Mouse (Mus musculus): ENCODE results near the gene Chrng. TPM values are rescaled to one million over a fixed set of nuclear protein-coding genes. Genes with fewer than 3 reads are reported as not detected.

Chrng gene
- total RNA-seq, 2 experiments from 2014 or later: not detected

GRCm38 (mm10) chr1:87245929-87246815, 41.7 kb downstream of the Chrng start:
- peak; percentile 87 for ATAC-seq (replicated peaks; ENCODE audit: low FRiP score, low TSS enrichment, poor library complexity, severe bottlenecking)

GRCm38 (mm10) chr1:87252040-87252609, 47.7 kb downstream of the Chrng start:
- peak; percentile 97 for ATAC-seq (replicated peaks; ENCODE audit: low FRiP score, low TSS enrichment, poor library complexity, severe bottlenecking)

GRCm38 (mm10) chr1:87255173-87255572, 50.7 kb downstream of the Chrng start:
- ATAC-seq (replicated peaks; ENCODE audit: low FRiP score, low TSS enrichment, poor library complexity, severe bottlenecking): no peak

GRCm38 (mm10) chr1:87257691-87258090, 53.2 kb downstream of the Chrng start:
- no peak for ATAC-seq (replicated peaks; ENCODE audit: low FRiP score, low TSS enrichment, poor library complexity, severe bottlenecking)

- no peak for ATAC-seq (replicated peaks; ENCODE audit: low FRiP score, low TSS enrichment, poor library complexity, severe bottlenecking)
Measured at GRCm38 (mm10) chr1:87258484-87258883, 54.0 kb downstream of the Chrng start.

GRCm38 (mm10) chr1:87259316-87259715, 54.9 kb downstream of the Chrng start:
- ATAC-seq (replicated peaks; ENCODE audit: low FRiP score, low TSS enrichment, poor library complexity, severe bottlenecking): no peak

Other genes starting within 250 kb of the Chrng start
- gene Alppl2, start 114.7 kb upstream of the Chrng start, total RNA-seq (2014; fragmentation: Nextera tagmentation): not detected in 2 replicates
- not detected in 2 replicates for gene Alppl2, start 114.7 kb upstream of the Chrng start, total RNA-seq (2017)
- gene Alpi, start 103.1 kb upstream of the Chrng start, total RNA-seq (2014; fragmentation: Nextera tagmentation): not detected in 2 replicates
- not detected in 2 replicates for gene Alpi, start 103.1 kb upstream of the Chrng start, total RNA-seq (2017)
- gene Akp3, start 79.7 kb upstream of the Chrng start, total RNA-seq (2014; fragmentation: Nextera tagmentation): not detected in 2 replicates
- gene Akp3, start 79.7 kb upstream of the Chrng start, total RNA-seq (2017): not detected in 2 replicates
- not detected in 2 replicates for gene Ecel1, start 48.1 kb upstream of the Chrng start, total RNA-seq (2014; fragmentation: Nextera tagmentation)
- gene Ecel1, start 48.1 kb upstream of the Chrng start, total RNA-seq (2017): not detected in 2 replicates
- not detected in 2 replicates for gene Prss56, start 21.3 kb upstream of the Chrng start, total RNA-seq (2014; fragmentation: Nextera tagmentation)
- gene Prss56, start 21.3 kb upstream of the Chrng start, total RNA-seq (2017): not detected in 2 replicates
- gene Chrnd, start 14.1 kb upstream of the Chrng start, total RNA-seq (2014; fragmentation: Nextera tagmentation): not detected in 2 replicates
- not detected in 2 replicates for gene Chrnd, start 14.1 kb upstream of the Chrng start, total RNA-seq (2017)
- 104 and 149 TPM in 2 replicates for gene Eif4e2, start 9.3 kb downstream of the Chrng start, total RNA-seq (2014; fragmentation: Nextera tagmentation)
- gene Eif4e2, start 9.3 kb downstream of the Chrng start, total RNA-seq (2017): 241 and 258 TPM in 2 replicates
- not detected in 2 replicates for gene Efhd1, start 59.7 kb downstream of the Chrng start, total RNA-seq (2014; fragmentation: Nextera tagmentation)
- gene Efhd1, start 59.7 kb downstream of the Chrng start, total RNA-seq (2017): not detected in 2 replicates
- 85.0 and 91.4 TPM in 2 replicates for gene Gigyf2, start 122.3 kb downstream of the Chrng start, total RNA-seq (2014; fragmentation: Nextera tagmentation)
- gene Gigyf2, start 122.3 kb downstream of the Chrng start, total RNA-seq (2017): 133 and 148 TPM in 2 replicates
- gene Kcnj13, start 190.1 kb downstream of the Chrng start, total RNA-seq (2014; fragmentation: Nextera tagmentation): not detected in 2 replicates
- not detected in 2 replicates for gene Kcnj13, start 190.1 kb downstream of the Chrng start, total RNA-seq (2017)